Mouse (Mus musculus): Measurements from ENCODE around the gene Mgat5. TPM values are rescaled to one million over a fixed set of nuclear protein-coding genes. Genes with fewer than 3 reads are reported as not detected.

Gene Mgat5
- polyA plus RNA-seq, 1 experiment from 2014 or later = 5.1 TPM

- Histone ChIP-seq H3K4me1 (ENCODE audit: control insufficient read depth, insufficient read depth, low read length) (peaks cover under 1% of the 10 kb centered on the region; the same call in 1 of the 2 replicates), H3K27ac (replicated peaks; ENCODE audit: low read depth, low read length) (no peak overlapping the region), H3K9ac (ENCODE audit: low read depth, low read length) (no peak overlapping the region), H3K4me2 (ENCODE audit: low read depth, low read length) (no peak overlapping the region), H3K4me3 (ENCODE audit: low read depth, low read length) (no peak overlapping the region), H3K9me3 (ENCODE audit: control insufficient read depth, low read length) (no peaks in the 10 kb centered on the region), H3K27me3 (replicated peaks; ENCODE audit: control insufficient read depth, insufficient read depth, low read length) (no peaks in the 10 kb centered on the region), H3K36me3 (ENCODE audit: control insufficient read depth, insufficient read depth, low read length) (peaks cover 16% of the 10 kb centered on the region; the same call in 1 of the 2 replicates)
- ATAC-seq (ENCODE audit: low read depth) = no peak
- WGBS = 81% methylated on average over 8 of the region's 8 CpGs
- no peak for DNase-seq (ENCODE audit: low spot score)
Observed at GRCm38 (mm10) chr1:127368513-127368912, 163.7 kb downstream of the Mgat5 start.

- no peak for DNase-seq (ENCODE audit: low spot score)
- Histone ChIP-seq H3K4me1 (ENCODE audit: control insufficient read depth, insufficient read depth, low read length) (peaks cover 6% of the 10 kb centered on the region; the same call in 1 of the 2 replicates), H3K4me3 (ENCODE audit: low read depth, low read length) (no peak overlapping the region), H3K9me3 (ENCODE audit: control insufficient read depth, low read length) (no peaks in the 10 kb centered on the region), H3K27me3 (replicated peaks; ENCODE audit: control insufficient read depth, insufficient read depth, low read length) (no peaks in the 10 kb centered on the region), H3K4me2 (ENCODE audit: low read depth, low read length) (no peak overlapping the region), H3K9ac (ENCODE audit: low read depth, low read length) (no peak overlapping the region), H3K27ac (replicated peaks; ENCODE audit: low read depth, low read length) (no peak overlapping the region), H3K36me3 (ENCODE audit: control insufficient read depth, insufficient read depth, low read length) (peaks cover 16% of the 10 kb centered on the region; the same call in 1 of the 2 replicates)
- no peak for ATAC-seq (ENCODE audit: low read depth)
- WGBS = 95% methylated on average over 5 of the region's 5 CpGs
Observed at GRCm38 (mm10) chr1:127369538-127369937, 164.7 kb downstream of the Mgat5 start.

- Histone ChIP-seq H3K4me2 (ENCODE audit: low read depth, low read length) (no peak overlapping the region), H3K4me3 (ENCODE audit: low read depth, low read length) (no peak overlapping the region), H3K4me1 (ENCODE audit: control insufficient read depth, insufficient read depth, low read length) (peaks cover 6% of the 10 kb centered on the region; the same call in 1 of the 2 replicates), H3K27ac (replicated peaks; ENCODE audit: low read depth, low read length) (no peak overlapping the region), H3K9ac (ENCODE audit: low read depth, low read length) (no peak overlapping the region), H3K36me3 (ENCODE audit: control insufficient read depth, insufficient read depth, low read length) (0 out of 2 replicates have a peak, but pooled peaks cover 5% of the 10 kb centered on the region), H3K9me3 (ENCODE audit: control insufficient read depth, low read length) (no peaks in the 10 kb centered on the region), H3K27me3 (replicated peaks; ENCODE audit: control insufficient read depth, insufficient read depth, low read length) (no peaks in the 10 kb centered on the region)
- no peak for ATAC-seq (ENCODE audit: low read depth)
- DNase-seq (ENCODE audit: low spot score) = no peak
- 50% methylated on average over 4 of the region's 4 CpGs for WGBS
Observed at GRCm38 (mm10) chr1:127372096-127372495, 167.3 kb downstream of the Mgat5 start.

- no peaks in the 10 kb centered on the region for H3K27me3 ChIP-seq (replicated peaks; ENCODE audit: control insufficient read depth, insufficient read depth, low read length)
- no peak overlapping the region for H3K27ac ChIP-seq (replicated peaks; ENCODE audit: low read depth, low read length)
- 72% methylated on average over 5 of the region's 5 CpGs for WGBS
- peaks cover 6% of the 10 kb centered on the region; the same call in 1 of the 2 replicates for H3K4me1 ChIP-seq (ENCODE audit: control insufficient read depth, insufficient read depth, low read length)
- DNase-seq (ENCODE audit: low spot score) (no peak), ATAC-seq (ENCODE audit: low read depth) (no peak)
- H3K4me2 ChIP-seq (ENCODE audit: low read depth, low read length) = no peak overlapping the region
- no peaks in the 10 kb centered on the region for H3K9me3 ChIP-seq (ENCODE audit: control insufficient read depth, low read length)
- H3K36me3 ChIP-seq (ENCODE audit: control insufficient read depth, insufficient read depth, low read length) = no peaks in the 10 kb centered on the region
- H3K4me3 ChIP-seq (ENCODE audit: low read depth, low read length) = no peak overlapping the region
- no peak overlapping the region for H3K9ac ChIP-seq (ENCODE audit: low read depth, low read length)
Observed at GRCm38 (mm10) chr1:127373559-127373958, 168.7 kb downstream of the Mgat5 start.

- DNase-seq (ENCODE audit: low spot score) = no peak
- Histone ChIP-seq H3K36me3 (ENCODE audit: control insufficient read depth, insufficient read depth, low read length) (no peaks in the 10 kb centered on the region), H3K4me3 (ENCODE audit: low read depth, low read length) (no peak overlapping the region), H3K4me2 (ENCODE audit: low read depth, low read length) (no peak overlapping the region), H3K9ac (ENCODE audit: low read depth, low read length) (no peak overlapping the region), H3K4me1 (ENCODE audit: control insufficient read depth, insufficient read depth, low read length) (peaks cover 8% of the 10 kb centered on the region; the same call in 1 of the 2 replicates), H3K27ac (replicated peaks; ENCODE audit: low read depth, low read length) (no peak overlapping the region), H3K9me3 (ENCODE audit: control insufficient read depth, low read length) (no peaks in the 10 kb centered on the region), H3K27me3 (replicated peaks; ENCODE audit: control insufficient read depth, insufficient read depth, low read length) (no peaks in the 10 kb centered on the region)
- 41% methylated on average over 3 of the region's 3 CpGs for WGBS
- ATAC-seq (ENCODE audit: low read depth) = no peak
Observed at GRCm38 (mm10) chr1:127374157-127374556, 169.3 kb downstream of the Mgat5 start.

GRCm38 (mm10) chr1:127380140-127380539 lies 175.3 kb downstream of the Mgat5 start:
- WGBS = 36% methylated on average over 4 of the region's 4 CpGs
- H3K9me3 ChIP-seq (ENCODE audit: control insufficient read depth, low read length) = no peaks in the 10 kb centered on the region
- no peak for DNase-seq (ENCODE audit: low spot score)
- no peak overlapping the region for H3K27ac ChIP-seq (replicated peaks; ENCODE audit: low read depth, low read length)
- H3K9ac ChIP-seq (ENCODE audit: low read depth, low read length) = no peak overlapping the region
- H3K4me2 ChIP-seq (ENCODE audit: low read depth, low read length) = no peak overlapping the region
- H3K36me3 ChIP-seq (ENCODE audit: control insufficient read depth, insufficient read depth, low read length) = 0 out of 2 replicates have a peak, but pooled peaks cover 5% of the 10 kb centered on the region
- no peaks in the 10 kb centered on the region for H3K27me3 ChIP-seq (replicated peaks; ENCODE audit: control insufficient read depth, insufficient read depth, low read length)
- no peak for ATAC-seq (ENCODE audit: low read depth)
- H3K4me3 ChIP-seq (ENCODE audit: low read depth, low read length) = no peak overlapping the region
- peaks cover 10% of the 10 kb centered on the region for H3K4me1 ChIP-seq (ENCODE audit: control insufficient read depth, insufficient read depth, low read length)

- Histone ChIP-seq H3K27me3 (replicated peaks; ENCODE audit: control insufficient read depth, insufficient read depth, low read length) (no peaks in the 10 kb centered on the region), H3K4me3 (ENCODE audit: low read depth, low read length) (no peak overlapping the region), H3K9me3 (ENCODE audit: control insufficient read depth, low read length) (no peaks in the 10 kb centered on the region), H3K4me1 (ENCODE audit: control insufficient read depth, insufficient read depth, low read length) (peaks cover 10% of the 10 kb centered on the region), H3K27ac (replicated peaks; ENCODE audit: low read depth, low read length) (no peak overlapping the region), H3K4me2 (ENCODE audit: low read depth, low read length) (no peak overlapping the region), H3K36me3 (ENCODE audit: control insufficient read depth, insufficient read depth, low read length) (0 out of 2 replicates have a peak, but pooled peaks cover 7% of the 10 kb centered on the region), H3K9ac (ENCODE audit: low read depth, low read length) (0 out of 2 replicates have a peak overlapping the region, but pooled peaks have one; percentile 3)
- no peak for DNase-seq (ENCODE audit: low spot score)
- 55% methylated on average over 11 of the region's 13 CpGs for WGBS
- no peak for ATAC-seq (ENCODE audit: low read depth)
Observed at GRCm38 (mm10) chr1:127380749-127381501, 176.1 kb downstream of the Mgat5 start.

GRCm38 (mm10) chr1:127383071-127383470 lies 178.3 kb downstream of the Mgat5 start:
- Histone ChIP-seq H3K36me3 (ENCODE audit: control insufficient read depth, insufficient read depth, low read length) (peaks cover 15% of the 10 kb centered on the region; the same call in 1 of the 2 replicates), H3K4me1 (ENCODE audit: control insufficient read depth, insufficient read depth, low read length) (peaks cover 10% of the 10 kb centered on the region), H3K27me3 (replicated peaks; ENCODE audit: control insufficient read depth, insufficient read depth, low read length) (no peaks in the 10 kb centered on the region), H3K9ac (ENCODE audit: low read depth, low read length) (no peak overlapping the region), H3K4me2 (ENCODE audit: low read depth, low read length) (no peak overlapping the region), H3K4me3 (ENCODE audit: low read depth, low read length) (no peak overlapping the region), H3K27ac (replicated peaks; ENCODE audit: low read depth, low read length) (no peak overlapping the region), H3K9me3 (ENCODE audit: control insufficient read depth, low read length) (no peaks in the 10 kb centered on the region)
- ATAC-seq (ENCODE audit: low read depth) (no peak), DNase-seq (ENCODE audit: low spot score) (no peak)
- WGBS = 81% methylated on average over 7 of the region's 7 CpGs
